Mouse (Mus musculus) A20 (cell line): ENCODE results near the gene Cuedc1.

Source experiments
- DNase-seq: peaks from one replicate; pipeline ENCODE4 v3.0.0-alpha.2; 2011; ENCODE audit warnings: low read depth, low spot score

Gene Cuedc1

DNA sequence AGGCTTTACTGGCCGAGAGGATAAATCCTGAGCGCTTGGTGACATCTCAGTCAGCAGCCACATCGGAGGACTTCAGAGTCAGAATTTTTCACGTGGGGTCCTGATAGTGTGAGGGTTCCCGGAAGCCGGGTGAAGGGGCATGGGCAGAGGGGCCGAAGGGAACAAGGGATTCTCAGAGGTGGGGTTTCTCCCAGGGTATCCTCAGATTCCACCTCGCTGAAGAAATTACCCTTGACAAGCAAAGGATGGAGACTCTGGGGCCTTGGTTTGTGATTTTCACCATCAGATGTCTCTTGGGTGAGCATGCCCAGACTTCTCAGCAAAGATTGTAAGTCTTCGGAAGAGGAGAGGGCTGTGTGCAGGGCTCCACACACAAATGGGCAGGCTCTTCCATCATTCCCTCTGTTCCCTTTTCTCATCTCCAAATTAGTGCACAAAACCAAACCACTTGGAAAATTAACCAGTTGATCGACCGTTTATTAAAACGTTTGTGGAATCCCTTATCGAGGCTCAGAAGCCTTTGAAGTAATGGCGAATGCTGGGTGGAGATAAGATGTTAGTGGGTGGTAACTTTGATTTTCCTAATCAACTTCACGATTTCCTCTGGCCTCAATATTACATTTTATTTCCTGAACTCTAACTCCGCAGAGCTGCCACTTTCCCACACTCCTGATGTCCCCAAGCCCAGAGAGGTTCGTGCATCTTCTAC is at the start of gene Cuedc1:
TSS of gene Cuedc1 (plus strand) at position 38 of the 709 bp plus-strand sequence.
- no peak for DNase-seq

DNA sequence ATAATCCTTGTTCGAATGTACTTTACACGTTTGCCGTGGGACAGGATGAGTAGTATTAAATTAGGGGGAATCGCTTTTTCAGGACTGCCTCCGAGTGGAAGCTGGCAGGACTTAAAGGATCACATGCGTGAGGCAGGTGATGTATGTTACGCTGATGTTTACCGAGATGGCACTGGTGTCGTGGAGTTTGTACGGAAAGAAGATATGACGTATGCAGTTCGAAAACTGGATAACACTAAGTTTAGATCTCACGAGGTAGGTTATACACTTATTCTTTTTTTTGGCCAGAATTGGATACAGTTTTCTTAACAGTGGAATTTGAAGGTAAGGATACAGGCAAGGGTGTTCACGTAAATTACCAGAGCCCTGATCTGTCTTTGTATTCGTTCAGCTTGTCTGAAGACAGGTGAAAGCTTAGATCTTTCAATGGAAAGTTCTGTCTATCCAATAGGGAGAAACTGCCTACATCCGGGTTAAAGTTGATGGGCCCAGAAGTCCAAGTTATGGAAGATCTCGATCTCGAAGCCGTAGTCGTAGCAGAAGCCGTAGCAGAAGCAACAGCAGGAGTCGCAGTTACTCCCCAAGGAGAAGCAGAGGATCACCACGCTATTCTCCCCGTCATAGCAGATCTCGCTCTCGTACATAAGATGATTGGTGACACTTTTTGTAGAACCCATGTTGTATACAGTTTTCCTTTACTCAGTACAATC is 48.7 kb upstream of the Cuedc1 start:
- no peak for DNase-seq

DNA sequence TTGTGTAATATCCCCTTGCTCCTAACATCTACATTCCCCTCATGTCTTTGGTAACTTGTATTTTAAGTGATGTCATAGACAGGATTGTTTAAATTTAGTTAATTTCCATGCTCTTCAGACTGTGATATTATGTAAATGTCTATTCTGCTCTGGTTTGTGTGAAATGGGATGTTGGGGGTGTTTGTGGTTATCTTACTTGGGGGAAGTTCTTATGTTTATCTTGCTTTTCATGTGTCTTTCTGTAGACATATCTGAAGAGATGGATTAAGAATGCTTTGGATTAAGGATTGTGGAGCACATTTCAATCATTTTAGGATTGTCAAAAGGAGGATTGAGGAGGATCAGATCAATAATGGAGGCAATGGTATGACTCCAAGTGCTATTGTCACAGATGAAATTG is 48.1 kb upstream of the Cuedc1 start:
- no peak for DNase-seq

- no peak for DNase-seq
These were observed 45.2 kb upstream of the Cuedc1 start for GRCm38 (mm10) chr11:88052638-88053037.

DNA sequence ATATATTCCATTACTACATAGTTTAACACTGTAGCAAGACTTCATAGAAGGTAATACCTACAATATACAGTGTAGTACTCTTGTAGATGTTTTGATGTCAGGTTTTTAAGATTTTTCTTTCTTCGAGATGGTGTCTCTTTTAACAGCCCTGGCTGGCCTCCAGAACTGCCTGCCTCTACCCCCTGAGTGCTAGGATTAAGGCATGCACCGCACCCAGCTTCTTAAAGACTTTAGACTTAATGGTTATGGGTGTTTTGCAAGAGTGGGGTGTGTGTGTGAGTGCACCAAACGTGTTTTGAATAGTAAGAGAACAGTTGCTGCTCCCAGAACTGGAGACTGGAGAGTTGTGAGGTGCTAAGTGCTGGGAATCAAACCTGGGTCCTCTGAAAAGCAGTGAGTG is 44.0 kb upstream of the Cuedc1 start:
- DNase-seq: no peak

GRCm38 (mm10) chr11:88054589-88054988 is 43.3 kb upstream of the Cuedc1 start:
- peak; percentile 70 for DNase-seq

- no peak for DNase-seq
These were observed 42.1 kb upstream of the Cuedc1 start for GRCm38 (mm10) chr11:88055777-88056176.

DNA sequence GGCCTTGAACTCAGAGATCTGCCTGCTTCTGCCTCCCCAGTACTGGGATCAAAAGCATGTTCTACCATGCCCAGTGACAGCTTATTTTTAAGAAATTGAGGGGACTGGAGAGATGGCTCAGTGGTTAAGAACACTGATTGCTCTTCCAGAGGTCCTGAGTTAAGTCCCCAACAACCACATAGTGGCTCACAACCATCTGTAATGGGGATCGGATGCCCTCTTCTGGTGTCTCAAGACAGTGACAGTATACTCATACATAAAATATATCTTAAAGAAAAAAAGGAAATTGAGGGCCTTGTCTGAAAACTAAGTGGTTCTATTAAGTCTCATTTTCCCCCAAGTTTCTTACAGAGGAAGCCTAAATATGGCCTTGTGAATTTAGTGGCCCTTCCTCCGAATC is 40.1 kb upstream of the Cuedc1 start:
- DNase-seq: peak; percentile 59

GRCm38 (mm10) chr11:88059141-88059540 is 38.7 kb upstream of the Cuedc1 start:
- DNase-seq: peak; percentile 64

GRCm38 (mm10) chr11:88061892-88062625 is 35.8 kb upstream of the Cuedc1 start:
- DNase-seq: peak; percentile 64

- DNase-seq: no peak
These were observed 32.1 kb upstream of the Cuedc1 start for GRCm38 (mm10) chr11:88065732-88066131.

DNA sequence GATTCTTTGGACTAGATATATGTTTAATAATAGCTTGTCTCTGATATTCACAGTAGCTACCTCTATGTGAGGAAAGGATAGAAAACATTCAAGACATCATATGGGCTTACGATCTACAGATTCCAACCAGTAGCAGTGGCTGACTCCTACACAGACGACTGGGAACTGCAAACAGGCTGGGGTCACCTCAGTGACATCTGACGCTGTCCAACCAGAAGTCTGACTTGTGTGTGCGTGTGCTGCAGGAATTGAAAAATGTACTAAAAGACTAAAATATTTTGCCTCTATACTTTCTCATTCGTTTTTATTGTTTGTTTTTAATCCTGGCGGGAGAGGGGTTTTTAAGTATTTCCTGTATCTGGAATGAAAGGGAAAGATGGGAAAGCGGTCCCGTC is 30.7 kb upstream of the Cuedc1 start:
- DNase-seq: no peak

DNA sequence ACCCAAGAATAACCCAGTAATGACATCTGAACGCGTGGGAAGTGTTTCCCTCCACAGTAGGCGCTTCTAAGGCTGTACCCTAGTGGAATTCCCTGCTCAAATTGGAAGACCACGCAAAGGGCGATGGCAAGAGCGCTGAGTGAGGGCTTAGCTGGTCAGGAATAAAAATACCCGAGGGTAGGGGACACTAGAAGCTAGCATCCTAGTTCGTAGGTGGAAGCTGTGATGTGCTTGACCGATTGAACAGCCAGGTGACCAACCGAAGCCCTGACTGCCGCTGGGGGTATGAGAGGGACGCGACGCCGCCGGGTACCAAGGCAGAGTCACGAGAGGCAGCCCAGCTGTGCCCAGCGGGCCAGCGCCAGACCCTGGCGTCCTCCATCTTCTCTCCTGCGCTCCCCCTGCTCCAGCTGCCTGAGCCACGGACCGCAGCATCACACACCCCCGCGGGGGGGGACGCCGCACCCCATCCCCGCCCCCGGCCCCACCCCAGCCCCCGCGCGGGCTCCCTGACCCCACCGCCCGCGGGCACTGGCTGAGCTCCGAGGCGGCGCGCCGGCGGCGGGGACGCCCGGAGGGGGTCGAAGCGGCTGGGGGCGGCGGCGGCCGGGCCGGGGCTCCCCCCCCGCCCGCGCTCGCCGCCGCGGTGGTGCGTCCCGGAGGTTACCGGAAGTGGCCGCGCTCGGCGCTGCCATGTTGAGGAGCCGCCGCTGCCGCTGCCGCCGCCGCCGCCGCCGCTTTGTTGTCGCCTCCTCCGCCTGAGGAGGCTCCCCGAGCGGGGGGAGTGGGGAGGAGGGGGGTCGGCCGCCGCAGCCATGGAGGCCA is 30.1 kb upstream of the Cuedc1 start, which contains the start of gene Vezf1:
TSS of gene Vezf1 (plus strand) at position 694 of the 825 bp plus-strand sequence.
- peak; percentile 81 for DNase-seq

- DNase-seq: peak; percentile 74
These were observed 29.2 kb upstream of the Cuedc1 start for GRCm38 (mm10) chr11:88068411-88069245.

GRCm38 (mm10) chr11:88069246-88069570 is 28.6 kb upstream of the Cuedc1 start:
- peak; percentile 70 for DNase-seq

DNA sequence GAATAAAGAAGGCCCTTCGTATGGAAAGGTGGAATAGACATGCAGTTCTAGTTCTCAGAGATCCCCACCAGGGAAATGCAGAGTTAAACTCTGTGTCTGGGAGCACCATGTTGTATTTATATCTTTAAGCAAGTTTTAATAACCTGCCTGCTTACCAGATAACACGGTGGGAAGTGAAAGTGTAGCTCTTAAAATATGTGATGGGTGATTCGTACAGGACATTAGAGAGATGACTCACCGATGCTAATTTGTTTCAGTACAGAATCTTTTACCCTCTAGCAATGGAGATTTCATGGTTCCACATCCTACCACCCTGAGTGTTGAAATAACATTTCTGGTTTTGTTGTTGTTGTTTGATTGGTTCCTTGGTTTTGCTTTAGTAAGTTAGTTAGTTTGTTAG is 27.5 kb upstream of the Cuedc1 start:
- peak; percentile 71 for DNase-seq

DNA sequence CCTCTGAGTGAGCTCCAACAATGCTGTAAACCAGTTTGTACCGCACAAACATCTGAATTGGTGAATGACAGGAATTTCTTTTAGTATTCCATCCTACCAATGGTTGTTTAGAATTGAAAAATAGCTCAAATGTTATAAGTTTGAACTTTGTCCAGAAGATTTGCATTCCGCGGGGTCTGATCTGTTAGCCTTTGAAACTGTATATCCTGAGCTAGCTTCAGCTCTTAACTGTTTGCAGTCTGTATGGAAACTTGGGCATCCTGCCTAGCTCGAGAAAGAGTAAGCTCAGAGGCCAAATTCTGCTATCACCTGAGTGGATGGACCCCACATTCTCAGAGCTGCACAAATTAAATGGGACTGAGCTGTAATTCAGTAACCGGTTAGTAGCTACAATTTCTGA is 26.7 kb upstream of the Cuedc1 start:
- DNase-seq: no peak

DNA sequence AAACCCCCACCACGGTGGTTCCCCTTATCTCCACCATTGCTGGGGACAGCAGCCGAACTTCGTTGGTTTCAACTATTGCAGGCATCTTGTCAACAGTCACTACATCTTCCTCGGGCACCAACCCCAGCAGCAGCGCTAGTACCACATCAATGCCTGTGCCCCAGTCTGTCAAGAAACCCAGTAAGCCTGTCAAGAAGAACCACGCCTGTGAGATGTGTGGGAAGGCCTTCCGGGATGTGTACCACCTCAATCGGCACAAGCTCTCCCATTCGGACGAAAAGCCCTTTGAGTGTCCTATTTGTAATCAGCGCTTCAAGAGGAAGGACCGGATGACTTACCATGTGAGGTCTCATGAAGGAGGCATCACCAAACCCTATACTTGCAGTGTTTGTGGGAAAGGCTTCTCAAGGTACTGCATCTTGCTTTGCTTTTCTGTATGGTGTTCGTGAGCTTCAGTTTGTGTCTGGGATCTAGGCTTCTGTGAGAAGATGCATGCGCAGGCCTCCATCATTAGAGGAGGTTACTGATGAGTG is 24.4 kb upstream of the Cuedc1 start:
- DNase-seq: no peak

DNA sequence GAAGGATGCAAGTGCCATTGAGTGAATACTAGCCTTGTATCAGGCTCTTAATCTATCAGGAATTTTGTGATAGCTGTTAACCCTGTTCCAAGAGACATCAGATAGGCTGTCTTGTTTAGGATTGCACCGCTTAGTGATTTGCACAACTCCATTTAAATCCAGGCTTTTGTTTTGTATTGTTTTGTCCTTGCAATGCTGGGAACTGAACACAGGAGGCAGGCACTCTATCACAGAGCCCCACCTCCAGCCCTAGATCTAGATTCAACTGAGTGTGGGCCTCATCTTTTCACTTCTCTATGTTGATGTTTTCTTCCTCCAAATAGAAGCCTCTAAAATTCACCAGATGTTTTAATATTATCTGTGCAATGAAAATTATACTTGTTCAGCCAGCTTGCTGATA is 22.2 kb upstream of the Cuedc1 start:
- no peak for DNase-seq

DNA sequence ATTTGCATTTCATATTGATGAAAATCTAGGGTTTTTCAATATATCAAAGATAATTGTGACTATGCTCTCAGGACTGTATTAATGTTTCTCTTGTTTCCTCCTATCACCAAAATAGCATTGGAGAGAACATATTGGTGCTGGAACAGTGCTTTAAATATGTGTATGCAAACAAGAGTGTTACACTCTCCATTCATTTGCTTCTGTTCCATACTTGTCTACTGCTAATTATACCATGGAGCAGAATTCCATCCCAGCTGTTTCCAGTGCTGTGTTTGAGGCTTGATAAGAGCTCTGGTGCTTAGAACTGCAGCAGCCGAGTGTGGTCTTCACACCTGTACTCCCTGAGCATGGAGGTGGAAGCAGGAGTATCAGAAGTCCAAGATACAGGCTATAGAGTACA is 21.5 kb upstream of the Cuedc1 start:
- DNase-seq: no peak

- no peak for DNase-seq
These were observed 14.2 kb upstream of the Cuedc1 start for GRCm38 (mm10) chr11:88083699-88084098.
